Mouse (Mus musculus) embryonic facial prominence, embryonic 11.5 days (tissue): ENCODE measurements around the gene Rhbg. TPM values are rescaled to one million over a fixed set of nuclear protein-coding genes. Genes with fewer than 3 reads are reported as not detected.
"Not testable (repeated sequence)": the region's sequence is repeated elsewhere in the genome, so short reads cannot be mapped to it uniquely, and the experiment has no call there.

Experiments
- ATAC-seq: fragments of 200-750 bp; cut with Nextera tagmentation; replicated peaks from 2 replicates; pipeline ENCODE4 v1.8.0; 2017; ENCODE audit warnings: low read depth; ENCODE audit not compliant: insufficient number of reproducible peaks, low FRiP score, low TSS enrichment
- DNase-seq: peaks from one replicate; pipeline ENCODE4 v3.0.0-alpha.2; 2015; ENCODE audit warnings: low spot score
- H3K27ac ChIP-seq: fragments of 300-500 bp; sonication (generic); replicated peaks from 2 replicates; pipeline ENCODE4 v1.5.1; 2014; ENCODE audit warnings: mild to moderate bottlenecking, low read depth, low read length, control low read depth
- H3K27me3 ChIP-seq: fragments of 300-500 bp; sonication (generic); 2 replicates; pipeline ENCODE4 v1.6.1; 2014; ENCODE audit warnings: mild to moderate bottlenecking, low read length, moderate library complexity, mixed read lengths; ENCODE audit not compliant: control insufficient read depth, insufficient read depth
- H3K36me3 ChIP-seq: fragments of 300-500 bp; sonication (generic); replicated peaks from 2 replicates; pipeline ENCODE4 v1.6.1; 2014; ENCODE audit warnings: low read depth, mild to moderate bottlenecking, low read length, moderate library complexity, mixed read lengths; ENCODE audit not compliant: control insufficient read depth, insufficient read depth
- H3K4me1 ChIP-seq: fragments of 300-500 bp; sonication (generic); 2 replicates; pipeline ENCODE4 v1.6.1; 2014; ENCODE audit warnings: low read length, mixed read lengths; ENCODE audit not compliant: control insufficient read depth, insufficient read depth
- H3K4me2 ChIP-seq: fragments of 300-500 bp; sonication (generic); 2 replicates; pipeline ENCODE4 v1.6.1; 2014; ENCODE audit warnings: low read depth, mild to moderate bottlenecking, control low read depth, low read length, moderate library complexity
- H3K4me3 ChIP-seq: fragments of 300-500 bp; sonication (generic); 2 replicates; pipeline ENCODE4 v1.5.1; 2014; ENCODE audit warnings: low read depth, low read length, control low read depth
- H3K9ac ChIP-seq: fragments of 300-500 bp; sonication (generic); replicated peaks from 2 replicates; pipeline ENCODE4 v1.6.1; 2014; ENCODE audit warnings: mild to moderate bottlenecking, control low read depth, low read length
- H3K9me3 ChIP-seq: fragments of 300-500 bp; sonication (generic); replicated peaks from 2 replicates; pipeline ENCODE4 v1.6.1; 2016; ENCODE audit warnings: mild to moderate bottlenecking, low read length, inconsistent platforms, mixed read lengths; ENCODE audit not compliant: control insufficient read depth
- WGBS: fragments of 180-500 bp; shearing (Covaris S2); extraction: QIAGEN DNeasy Blood & Tissue Kit; methylation state at CpG from one replicate; pipeline ENCODE4 v1.1.7; 2014; 5-methylcytosine and 5-hydroxymethylcytosine counted together
- polyA plus RNA-seq: library from polyadenylated mRNA; unstranded; fragments of >200 nt; fragmentation: Nextera tagmentation; extraction: Ambion mirVana; gene quantifications from 2 replicates; pipeline ENCODE4 v1.2.1, GENCODE M21; 2014

Gene Rhbg
- polyA plus RNA-seq, 1 experiment from 2014 or later = 0.25 TPM

DNA sequence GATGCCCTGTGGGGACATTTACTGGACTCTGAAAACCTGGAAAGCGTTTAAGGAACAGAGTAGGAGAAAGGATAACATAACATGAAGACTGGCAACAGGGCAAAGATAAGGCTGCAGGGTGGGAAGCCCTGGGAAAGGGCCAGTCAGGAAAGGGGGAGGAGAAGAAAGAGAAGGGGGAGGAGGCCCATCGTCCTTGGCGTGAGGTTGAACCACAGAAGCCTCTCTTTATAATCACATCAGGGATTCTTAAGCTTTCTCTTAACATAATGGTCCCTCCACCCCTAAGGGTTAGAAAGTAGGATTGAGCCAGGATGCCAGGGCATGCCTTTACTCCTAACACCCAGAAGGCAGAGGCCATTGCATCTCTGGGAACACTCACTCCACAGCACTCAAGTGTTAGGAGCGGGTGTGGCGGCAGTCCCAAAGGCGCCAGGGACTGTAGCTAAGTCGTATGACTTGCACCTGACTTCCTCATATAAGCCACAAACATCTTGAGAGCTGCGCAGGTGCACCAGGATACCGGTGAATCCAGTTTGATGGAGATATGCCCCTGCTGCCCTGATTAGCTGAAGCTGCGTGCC, 33.7 kb upstream of the Rhbg start:
- not testable (repeated sequence) for H3K4me3 ChIP-seq, H3K4me2 ChIP-seq, H3K4me1 ChIP-seq, DNase-seq, H3K9me3 ChIP-seq, ATAC-seq, H3K27ac ChIP-seq, H3K27me3 ChIP-seq, H3K9ac ChIP-seq, H3K36me3 ChIP-seq
- WGBS = 83% methylated on average over 8 of the region's 10 CpGs

DNA sequence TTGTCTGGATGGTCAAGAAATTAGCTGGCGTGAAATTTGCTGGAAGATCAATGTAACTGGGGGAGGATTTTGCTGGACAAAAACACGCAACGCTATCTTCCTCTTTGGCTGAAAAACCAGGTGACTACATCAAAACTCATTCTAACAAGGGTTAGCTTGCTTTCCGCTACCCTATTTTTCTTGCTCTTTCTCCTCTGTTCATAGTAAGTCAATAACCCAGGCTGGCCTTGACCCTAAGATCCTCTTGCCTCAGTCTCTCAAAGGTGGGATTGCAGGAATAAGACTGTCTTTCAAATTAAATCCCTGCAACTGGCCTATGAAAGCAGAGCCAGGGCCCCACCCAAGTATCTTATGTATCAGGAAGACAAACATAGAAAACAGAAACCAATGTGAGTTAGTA, 32.6 kb upstream of the Rhbg start, which contains the start of gene Gm38392:
Gene Gm38392, minus strand, starts transcription at position 101 of the 400 bp plus-strand sequence.
- no peaks in the 10 kb centered on the region for H3K4me1 ChIP-seq
- DNase-seq (no peak), ATAC-seq (no peak)
- H3K27ac ChIP-seq = no peak within 1 kb of the TSS
- H3K36me3 ChIP-seq = no peaks in the 10 kb centered on the region
- H3K27me3 ChIP-seq = no peaks in the 10 kb centered on the region
- no peak within 1 kb of the TSS for H3K4me2 ChIP-seq
- no peak within 1 kb of the TSS for H3K9ac ChIP-seq
- WGBS = 95% methylated on average over 4 of the region's 4 CpGs
- H3K4me3 ChIP-seq = no peak within 1 kb of the TSS
- H3K9me3 ChIP-seq = no peaks in the 10 kb centered on the region

DNA sequence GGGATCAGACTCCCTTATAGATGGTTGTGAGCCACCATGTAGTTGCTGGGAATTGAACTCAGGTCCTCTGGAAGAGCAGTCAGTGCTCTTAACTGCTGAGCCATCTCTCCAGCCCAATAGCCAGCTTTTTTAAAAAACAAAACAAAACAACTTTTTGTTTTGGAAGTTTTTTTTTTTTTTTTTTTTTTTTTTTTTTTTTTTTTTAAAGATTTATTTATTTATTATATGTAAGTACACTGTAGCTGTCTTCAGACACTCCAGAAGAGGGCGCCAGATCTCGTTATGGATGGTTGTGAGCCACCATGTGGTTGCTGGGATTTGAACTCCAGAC, 31.0 kb upstream of the Rhbg start:
- H3K27me3 ChIP-seq, H3K4me1 ChIP-seq, H3K4me3 ChIP-seq, H3K9me3 ChIP-seq, H3K4me2 ChIP-seq, H3K9ac ChIP-seq, H3K27ac ChIP-seq, DNase-seq, H3K36me3 ChIP-seq, ATAC-seq: not testable (repeated sequence)
- WGBS = no CpG with 5 or more reads among the region's 2 CpGs

DNA sequence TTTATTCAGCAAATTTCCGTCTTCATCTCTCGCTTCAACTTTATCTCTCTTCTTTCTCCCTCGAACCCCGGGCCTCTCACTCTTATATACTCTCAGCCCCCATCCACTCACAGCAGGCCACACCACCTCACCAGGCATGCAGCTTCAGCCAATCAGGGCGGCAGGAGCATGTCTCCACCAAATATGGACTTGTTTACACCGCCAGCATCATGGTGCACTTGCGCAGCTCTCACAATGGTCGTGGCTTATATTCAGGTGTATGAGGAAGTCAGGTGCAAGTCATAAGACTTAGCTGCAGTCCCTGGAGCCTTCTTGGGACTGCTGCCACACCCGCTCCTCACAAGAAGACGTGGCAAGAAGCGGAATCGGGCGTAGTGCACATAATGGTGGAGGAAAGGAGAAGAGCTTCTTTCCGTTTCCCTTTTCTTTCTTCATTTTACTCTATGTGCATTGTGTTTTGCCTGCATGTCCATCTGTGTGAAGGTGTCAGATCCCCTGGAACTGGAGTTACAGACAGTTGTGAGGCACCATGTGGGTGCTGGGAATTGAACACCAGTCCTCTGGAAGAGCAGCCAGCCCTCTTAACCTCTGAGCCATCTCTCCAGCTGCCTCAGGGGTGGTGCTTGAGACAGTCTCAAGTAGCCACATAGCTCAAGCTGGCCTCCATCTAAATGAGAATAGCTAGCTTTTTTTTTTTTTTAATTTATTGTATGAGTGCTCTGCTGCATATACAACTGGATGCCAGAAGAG, 30.5 kb upstream of the Rhbg start:
- H3K4me3 ChIP-seq, ATAC-seq: not testable (repeated sequence)
- 96% methylated on average over 14 of the region's 14 CpGs for WGBS

DNA sequence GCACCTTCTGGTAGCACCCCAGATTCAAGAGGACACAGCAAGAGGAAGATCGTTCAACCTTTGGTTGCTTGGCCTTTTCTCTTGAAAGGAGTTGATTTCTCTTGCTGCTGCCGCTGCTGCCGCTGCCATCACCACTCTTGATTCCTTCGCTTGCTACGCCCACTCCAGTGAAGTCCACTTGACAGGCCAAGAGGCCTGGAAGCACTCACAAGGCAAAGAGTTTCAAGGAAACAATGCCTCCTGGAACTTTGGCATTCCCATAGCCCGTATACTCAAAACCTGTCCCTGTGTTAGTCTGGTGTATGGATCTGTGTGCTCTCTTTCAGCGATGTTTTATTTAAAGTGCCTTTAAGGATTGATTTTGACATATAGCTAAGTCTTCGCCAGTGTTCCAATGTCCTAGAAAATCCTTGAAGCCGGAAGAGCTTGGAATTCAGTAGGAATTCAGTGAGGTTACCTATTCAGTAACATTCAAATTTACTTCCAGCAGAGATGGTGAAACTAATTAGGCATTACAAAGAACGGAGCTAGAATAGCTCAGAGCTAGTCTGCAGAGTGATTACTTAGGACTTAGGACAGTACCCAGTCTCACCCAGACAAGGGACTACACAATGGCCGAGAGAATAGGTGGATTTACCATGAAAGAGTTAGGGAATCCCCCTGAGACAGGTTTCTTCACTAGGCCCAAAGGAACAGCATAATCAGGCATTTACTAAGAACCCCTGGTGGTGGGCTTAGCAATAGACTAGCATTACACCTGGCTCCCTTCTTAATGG, 26.8 kb upstream of the Rhbg start:
- not testable (repeated sequence) for H3K4me2 ChIP-seq, H3K27ac ChIP-seq, H3K36me3 ChIP-seq, H3K27me3 ChIP-seq, H3K4me1 ChIP-seq, ATAC-seq, H3K9me3 ChIP-seq, H3K4me3 ChIP-seq, DNase-seq, H3K9ac ChIP-seq
- 66% methylated on average over 11 of the region's 11 CpGs for WGBS

More for the DNA sequence above, 30.5 kb upstream of the Rhbg start:
- H3K4me2 ChIP-seq, DNase-seq, H3K9ac ChIP-seq, H3K27me3 ChIP-seq, H3K9me3 ChIP-seq, H3K4me1 ChIP-seq, H3K27ac ChIP-seq, H3K36me3 ChIP-seq: not testable (repeated sequence)

DNA sequence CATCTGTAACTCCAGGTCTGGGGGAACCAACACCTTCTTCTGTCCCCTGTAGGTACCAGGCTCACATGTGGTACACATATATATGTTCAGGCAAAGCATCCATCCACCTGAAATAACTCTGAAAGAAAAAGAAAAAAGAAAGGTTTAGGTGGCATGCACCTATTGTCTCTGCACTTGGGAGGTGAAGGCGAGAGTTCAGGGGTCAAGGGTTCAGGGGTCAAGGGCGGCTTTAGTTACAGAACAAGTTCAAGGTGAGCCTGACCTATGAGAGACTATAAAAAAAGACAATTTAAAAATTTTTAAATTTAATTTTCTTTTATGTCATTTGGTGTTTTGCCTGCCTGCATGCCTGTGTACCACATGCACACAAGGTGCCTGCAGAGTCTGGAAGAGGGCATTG, 25.5 kb upstream of the Rhbg start:
- 78% methylated on average over 2 of the region's 2 CpGs for WGBS
- H3K4me1 ChIP-seq = no peaks in the 10 kb centered on the region
- ATAC-seq (no peak), DNase-seq (no peak)
- no peaks in the 10 kb centered on the region for H3K9me3 ChIP-seq
- no peak overlapping the region for H3K27ac ChIP-seq
- no peak overlapping the region for H3K9ac ChIP-seq
- no peak overlapping the region for H3K4me2 ChIP-seq
- no peak overlapping the region for H3K4me3 ChIP-seq
- no peaks in the 10 kb centered on the region for H3K27me3 ChIP-seq
- H3K36me3 ChIP-seq = no peaks in the 10 kb centered on the region

DNA sequence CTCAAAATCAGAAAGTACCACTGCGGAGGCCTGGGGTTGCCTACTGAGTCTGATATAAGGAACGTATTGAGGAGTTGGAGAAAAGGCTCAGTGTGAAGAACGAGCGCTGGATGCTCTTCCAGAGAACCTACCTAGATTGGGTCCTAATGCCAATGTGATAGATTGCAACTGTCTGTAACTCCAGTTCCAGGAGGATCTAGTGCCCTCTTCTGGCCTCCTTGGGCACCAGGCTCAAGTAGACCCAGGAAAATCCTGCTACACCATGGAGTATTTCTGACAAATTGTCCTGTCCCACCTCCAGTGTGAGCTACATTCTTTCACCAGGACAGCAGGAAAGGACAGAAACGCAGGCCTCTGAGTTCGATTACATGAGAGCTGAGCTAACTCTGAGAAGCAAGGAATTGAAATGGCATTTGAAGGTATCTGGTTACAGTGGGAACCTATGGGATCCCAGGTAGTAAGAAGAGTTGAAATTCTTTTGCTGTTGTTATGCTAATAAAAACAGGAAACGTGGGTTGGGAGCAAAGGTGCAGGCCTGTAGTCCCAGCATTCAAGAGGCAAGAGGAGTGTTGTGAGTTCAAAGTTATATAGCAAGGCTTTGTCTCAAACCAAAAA, 22.1 kb upstream of the Rhbg start:
- ATAC-seq = no peak
- no peak overlapping the region for H3K27ac ChIP-seq
- H3K4me3 ChIP-seq = no peak overlapping the region
- H3K4me2 ChIP-seq = no peak overlapping the region
- WGBS = 49% methylated on average over 7 of the region's 7 CpGs
- H3K9me3 ChIP-seq = no peaks in the 10 kb centered on the region
- no peaks in the 10 kb centered on the region for H3K4me1 ChIP-seq
- no peaks in the 10 kb centered on the region for H3K27me3 ChIP-seq
- no peaks in the 10 kb centered on the region for H3K36me3 ChIP-seq
- DNase-seq = peak; percentile 25
- no peak overlapping the region for H3K9ac ChIP-seq
